Mouse (Mus musculus) liver, embryonic 14.5 days (tissue): ENCODE data around the gene Acvr1. TPM values are rescaled to one million over a fixed set of nuclear protein-coding genes. Genes with fewer than 3 reads are reported as not detected.

Experiments used
- ATAC-seq: fragments of 200-750 bp; cut with Nextera tagmentation; 2 replicates; pipeline ENCODE4 v1.8.0; 2017; ENCODE audit warnings: moderate number of reproducible peaks, mild to moderate bottlenecking, moderate library complexity; ENCODE audit not compliant: insufficient read depth
- DNase-seq, 3 experiments: peaks; one replicate each; pipeline ENCODE4 v3.0.0-alpha.2; 2012 to 2013; ENCODE audit warnings: low read depth in 3 of 3, low spot score in 3 of 3
- H3K27ac ChIP-seq: fragments of 300-500 bp; sonication (generic); 2 replicates; pipeline ENCODE4 v1.5.1; 2014; ENCODE audit warnings: moderate library complexity, mild to moderate bottlenecking, control low read depth, inconsistent platforms
- H3K27me3 ChIP-seq: fragments of 300-500 bp; sonication (generic); 2 replicates; pipeline ENCODE4 v1.6.1; 2014; ENCODE audit warnings: mild to moderate bottlenecking, low read length, moderate library complexity; ENCODE audit not compliant: control insufficient read depth, insufficient read depth
- H3K36me3 ChIP-seq: fragments of 300-500 bp; sonication (generic); replicated peaks from 2 replicates; pipeline ENCODE4 v1.6.1; 2014; ENCODE audit warnings: low read depth; ENCODE audit not compliant: control insufficient read depth, insufficient read depth
- H3K4me1 ChIP-seq, 2 experiments: fragments of 200-500 bp in 1 of 2; fragments of 300-500 bp in 1 of 2; sonication (generic) in 1 of 2; replicated peaks; 2 replicates each; pipeline ENCODE4 v1.6.1; 2012 to 2014; ENCODE audit warnings: antibody characterized with exemption in 1 of 2, inconsistent platforms in 1 of 2, low read length in 1 of 2; ENCODE audit not compliant: control insufficient read depth in 2 of 2, insufficient read depth in 2 of 2
- H3K4me2 ChIP-seq: fragments of 300-500 bp; sonication (generic); 2 replicates; pipeline ENCODE4 v1.6.1; 2014; ENCODE audit warnings: low read depth, mild to moderate bottlenecking, control low read depth, moderate library complexity
- H3K4me3 ChIP-seq, 2 experiments: fragments of 200-500 bp in 1 of 2; fragments of 300-500 bp in 1 of 2; sonication (generic) in 1 of 2; 2 replicates each; pipeline ENCODE4 v1.5.1; 2012 to 2014; ENCODE audit warnings: low read depth in 2 of 2, low read length in 2 of 2, mild to moderate bottlenecking in 2 of 2, control low read depth in 1 of 2, inconsistent platforms in 1 of 2, moderate library complexity in 1 of 2; ENCODE audit not compliant: insufficient read depth in 1 of 2
- H3K9ac ChIP-seq: fragments of 300-500 bp; sonication (generic); replicated peaks from 2 replicates; pipeline ENCODE4 v1.6.1; 2014; ENCODE audit warnings: mild to moderate bottlenecking, control low read depth, moderate library complexity
- H3K9me3 ChIP-seq: fragments of 300-500 bp; sonication (generic); 2 replicates; pipeline ENCODE4 v1.6.1; 2016; ENCODE audit warnings: low read length, mixed read lengths; ENCODE audit not compliant: control insufficient read depth
- CTCF ChIP-seq: IDR thresholded peaks from 2 replicates; pipeline ENCODE4 v1.5.1; 2016; ENCODE audit warnings: antibody characterized with exemption, low read depth, control low read depth
- EP300 ChIP-seq: IDR thresholded peaks from 2 replicates; pipeline ENCODE4 v1.6.1; 2016; ENCODE audit warnings: antibody characterized with exemption, low read depth
- WGBS: fragments of 180-500 bp; shearing (Covaris S2); extraction: QIAGEN DNeasy Blood & Tissue Kit; methylation state at CpG from one replicate; pipeline ENCODE4 v1.1.7; 2014; ENCODE audit not compliant: insufficient replicate concordance; 5-methylcytosine and 5-hydroxymethylcytosine counted together
- polyA plus RNA-seq, 2 experiments: library from polyadenylated mRNA; depleted of rRNA in 1 of 2; stranded (reverse) in 1 of 2; unstranded in 1 of 2; fragments of >200 nt; fragmentation: Nextera tagmentation in 1 of 2; extraction: Ambion mirVana in 1 of 2; gene quantifications; 2 replicates each; pipeline versions ENCODE4 v1.2.1 to v1.2.3; 2012 to 2014

Acvr1 gene
- polyA plus RNA-seq, 2 experiments: 2.0 to 3.3 TPM

- Histone ChIP-seq H3K4me1 (peaks cover 0 to 3% of the 10 kb centered on the region in 2 experiments; a peak in 1 of 4 replicates), H3K4me3 (no peak overlapping the region), H3K9me3 (no peaks in the 10 kb centered on the region), H3K4me2 (no peak overlapping the region), H3K36me3 (no peaks in the 10 kb centered on the region), H3K9ac (no peak overlapping the region), H3K27ac (no peak overlapping the region), H3K27me3 (no peaks in the 10 kb centered on the region)
- DNase-seq (no peak), ATAC-seq (no peak)
- 34% methylated on average over 9 of the region's 9 CpGs for WGBS
- TF ChIP-seq CTCF (no peak), EP300 (no peak)
Observed at GRCm38 (mm10) chr2:58595350-58595749, 28.4 kb upstream of the Acvr1 start.

GRCm38 (mm10) chr2:58590055-58590454 is 23.1 kb upstream of the Acvr1 start:
- DNase-seq (no peak), ATAC-seq (no peak)
- Histone ChIP-seq H3K27me3 (no peaks in the 10 kb centered on the region), H3K36me3 (no peaks in the 10 kb centered on the region), H3K27ac (no peak overlapping the region), H3K9me3 (no peaks in the 10 kb centered on the region), H3K9ac (no peak overlapping the region), H3K4me2 (no peak overlapping the region), H3K4me1 (peaks cover 0 to 1% of the 10 kb centered on the region in 2 experiments; a peak in 1 of 4 replicates), H3K4me3 (no peak overlapping the region)
- TF ChIP-seq CTCF (no peak), EP300 (no peak)
- WGBS: 69% methylated on average over 1 of the region's 1 CpGs

DNA sequence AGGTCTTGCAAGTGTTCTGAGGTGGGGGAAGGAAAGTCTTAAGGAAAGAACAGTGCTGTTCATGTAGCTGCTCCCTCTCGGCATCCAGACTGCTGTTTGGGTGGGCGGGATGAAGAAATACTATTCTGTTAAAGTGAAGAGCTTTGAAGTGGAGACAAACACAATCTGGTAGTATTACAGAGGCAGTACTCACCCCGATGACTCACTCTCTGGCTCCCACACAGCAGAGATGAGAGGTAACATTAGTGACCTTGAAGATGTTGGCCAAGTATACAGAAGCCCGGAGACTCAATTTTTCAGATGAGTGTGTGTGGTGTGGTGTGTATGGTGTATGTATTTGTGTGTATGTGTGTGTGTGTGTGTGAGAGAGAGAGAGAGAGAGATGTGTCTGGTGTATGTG is 22.7 kb upstream of the Acvr1 start:
- no peak overlapping the region for H3K27ac ChIP-seq
- H3K27me3 ChIP-seq: no peaks in the 10 kb centered on the region
- H3K36me3 ChIP-seq: no peaks in the 10 kb centered on the region
- H3K9ac ChIP-seq: no peak overlapping the region
- no peaks in the 10 kb centered on the region for H3K9me3 ChIP-seq
- TF ChIP-seq EP300 (no peak), CTCF (no peak)
- DNase-seq (no peak), ATAC-seq (no peak)
- H3K4me2 ChIP-seq: no peak overlapping the region
- H3K4me1 ChIP-seq: no peaks in the 10 kb centered on the region
- 56% methylated on average over 4 of the region's 4 CpGs for whole genome bisulfite sequencing
- no peak overlapping the region for H3K4me3 ChIP-seq

- no peaks in the 10 kb centered on the region for H3K9me3 ChIP-seq
- H3K36me3 ChIP-seq: no peaks in the 10 kb centered on the region
- no peaks in the 10 kb centered on the region for H3K4me1 ChIP-seq
- no peaks in the 10 kb centered on the region for H3K27me3 ChIP-seq
- no peak overlapping the region for H3K4me3 ChIP-seq
- no peak for DNase-seq
- H3K27ac ChIP-seq: no peak overlapping the region
- TF ChIP-seq CTCF (no peak), EP300 (no peak)
- ATAC-seq: no peak
- WGBS: 60% methylated on average over 10 of the region's 10 CpGs
- no peak overlapping the region for H3K9ac ChIP-seq
- H3K4me2 ChIP-seq: no peak overlapping the region
Observed at GRCm38 (mm10) chr2:58586311-58586710, 19.4 kb upstream of the Acvr1 start.

GRCm38 (mm10) chr2:58574167-58574566 is 7.2 kb upstream of the Acvr1 start:
- ATAC-seq: no peak

More at GRCm38 (mm10) chr2:58574167-58574566, 7.2 kb upstream of the Acvr1 start:
- Histone ChIP-seq H3K9me3 (no peaks in the 10 kb centered on the region), H3K9ac (no peak overlapping the region), H3K27me3 (no peaks in the 10 kb centered on the region), H3K27ac (no peak overlapping the region), H3K4me1 (no peaks in the 10 kb centered on the region), H3K4me2 (no peak overlapping the region), H3K4me3 (no peak overlapping the region), H3K36me3 (no peaks in the 10 kb centered on the region)
- 66% methylated on average over 2 of the region's 2 CpGs for WGBS
- DNase-seq: no peak
- TF ChIP-seq CTCF: no peak
- no peak for TF ChIP-seq EP300
